Mouse (Mus musculus): ENCODE measurements at regions not wholly inside any gene's neighbourhood (a gene's known extent, or its start where the extent isn't known, plus 50 kb on each side); places are given as distances from the start of the nearest gene placed in this dataset.

- no peak for TF ChIP-seq POLR2A (IDR thresholded peaks at IDR 0.05; ENCODE audit: control insufficient read depth, extremely low read depth, insufficient read depth, low read length, poor library complexity)
- TF ChIP-seq CTCF (IDR thresholded peaks at IDR 0.05; ENCODE audit: borderline replicate concordance, control insufficient read depth, extremely low read depth, insufficient read depth, low read length, poor library complexity): no peak
These were observed 361.1 kb upstream of the Jmjd1c start for GRCm38 (mm10) chr10:66734853-66735252.
